Mouse (Mus musculus) lung, embryonic 16.5 days (tissue): ENCODE measurements around the gene Nod1. TPM values are rescaled to one million over a fixed set of nuclear protein-coding genes. Genes with fewer than 3 reads are reported as not detected.

Experiments
- ATAC-seq: fragments of 200-750 bp; cut with Nextera tagmentation; 2 replicates; pipeline ENCODE4 v1.8.0; 2017; ENCODE audit warnings: low read depth, mild to moderate bottlenecking, moderate library complexity
- H3K27ac ChIP-seq: fragments of 300-500 bp; sonication (generic); 2 replicates; pipeline ENCODE4 v1.5.1; 2014; ENCODE audit warnings: mild to moderate bottlenecking, control low read depth, low read length
- H3K27me3 ChIP-seq: fragments of 300-500 bp; sonication (generic); 2 replicates; pipeline ENCODE4 v1.6.1; 2014; ENCODE audit warnings: low read depth, low read length, mixed read lengths; ENCODE audit not compliant: control insufficient read depth, insufficient read depth
- H3K36me3 ChIP-seq: fragments of 300-500 bp; sonication (generic); 2 replicates; pipeline ENCODE4 v1.6.1; 2014; ENCODE audit warnings: low read length; ENCODE audit not compliant: control insufficient read depth, insufficient read depth
- H3K4me1 ChIP-seq: fragments of 300-500 bp; sonication (generic); replicated peaks from 2 replicates; pipeline ENCODE4 v1.6.1; 2014; ENCODE audit warnings: low read length, mixed read lengths; ENCODE audit not compliant: control insufficient read depth, insufficient read depth
- H3K4me2 ChIP-seq: fragments of 300-500 bp; sonication (generic); 2 replicates; pipeline ENCODE4 v1.6.1; 2014; ENCODE audit warnings: low read depth, low read length, control low read depth
- H3K4me3 ChIP-seq: fragments of 300-500 bp; sonication (generic); 2 replicates; pipeline ENCODE4 v1.5.1; 2014; ENCODE audit warnings: mild to moderate bottlenecking, low read length, control low read depth
- H3K9ac ChIP-seq: fragments of 300-500 bp; sonication (generic); 2 replicates; pipeline ENCODE4 v1.6.1; 2014; ENCODE audit warnings: low read length, control low read depth
- H3K9me3 ChIP-seq: fragments of 300-500 bp; sonication (generic); 2 replicates; pipeline ENCODE4 v1.6.1; 2016; ENCODE audit warnings: low read length; ENCODE audit not compliant: control insufficient read depth
- WGBS: fragments of 180-500 bp; shearing (Covaris S2); extraction: QIAGEN DNeasy Blood & Tissue Kit; methylation state at CpG from one replicate; pipeline ENCODE4 v1.1.7; 2014; 5-methylcytosine and 5-hydroxymethylcytosine counted together
- polyA plus RNA-seq: library from polyadenylated mRNA; unstranded; fragments of >200 nt; fragmentation: Nextera tagmentation; extraction: Ambion mirVana; gene quantifications from 2 replicates; pipeline ENCODE4 v1.2.1, GENCODE M21; 2015

Nod1 gene
- polyA plus RNA-seq, 1 experiment from 2014 or later, result 9.5 TPM

DNA sequence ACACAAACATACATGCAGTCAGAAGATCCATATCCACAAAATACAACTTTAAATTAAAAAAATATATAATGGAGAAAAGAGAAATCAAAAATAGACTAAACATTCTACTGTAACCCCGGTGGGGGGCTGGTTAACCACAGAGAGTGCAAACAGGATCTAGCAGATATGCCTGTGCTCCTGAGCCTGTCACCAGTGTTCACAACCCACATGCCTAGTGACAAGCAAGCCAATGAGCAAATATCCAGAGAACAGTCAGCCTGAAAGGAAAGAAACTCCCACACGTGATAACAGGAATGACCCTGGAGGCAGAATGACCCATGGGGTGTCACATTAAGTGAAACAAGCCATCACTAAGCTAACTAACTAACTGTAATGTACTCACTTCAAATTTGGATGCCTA, 35.9 kb downstream of the Nod1 start:
- peaks cover 6% of the 10 kb centered on the region; the same call in 1 of the 2 replicates for H3K4me1 ChIP-seq
- no peak overlapping the region for H3K9ac ChIP-seq
- H3K36me3 ChIP-seq, result peaks cover 2% of the 10 kb centered on the region; the same call in 1 of the 2 replicates
- H3K27me3 ChIP-seq, result no peaks in the 10 kb centered on the region
- H3K4me2 ChIP-seq, result no peak overlapping the region
- H3K27ac ChIP-seq, result no peak overlapping the region
- H3K9me3 ChIP-seq, result no peaks in the 10 kb centered on the region
- H3K4me3 ChIP-seq, result no peak overlapping the region
- WGBS, result 62% methylated on average over 2 of the region's 2 CpGs
- ATAC-seq, result no peak

GRCm38 (mm10) chr6:54934930-54935329, 37.5 kb downstream of the Nod1 start:
- Histone ChIP-seq H3K4me1 (peaks cover 4% of the 10 kb centered on the region; the same call in 1 of the 2 replicates), H3K27me3 (no peaks in the 10 kb centered on the region), H3K27ac (no peak overlapping the region), H3K4me3 (no peak overlapping the region), H3K9me3 (no peaks in the 10 kb centered on the region), H3K36me3 (peaks cover 2% of the 10 kb centered on the region; the same call in 1 of the 2 replicates), H3K9ac (no peak overlapping the region), H3K4me2 (no peak overlapping the region)
- WGBS, result 62% methylated on average over 5 of the region's 5 CpGs
- ATAC-seq, result no peak

DNA sequence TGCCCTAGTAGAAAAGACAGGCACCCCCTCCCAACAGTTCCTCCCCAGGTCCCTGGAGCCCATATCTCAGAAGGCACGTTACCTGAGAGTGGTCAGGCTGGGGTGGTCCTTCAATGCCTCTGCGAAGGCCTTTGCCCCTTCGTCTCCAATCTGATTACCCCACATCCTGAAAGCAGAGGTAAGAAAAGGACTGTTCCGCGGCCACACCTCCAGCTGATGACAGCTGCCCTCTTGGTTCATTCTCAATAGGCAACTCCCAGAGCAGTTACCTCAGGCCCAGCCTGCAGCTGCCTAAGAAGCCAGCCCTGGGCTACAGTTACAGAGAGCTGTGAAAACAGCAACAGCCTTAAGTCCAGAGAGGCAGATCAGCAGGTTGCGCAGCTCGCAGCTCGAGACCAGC, 38.1 kb downstream of the Nod1 start:
- Histone ChIP-seq H3K36me3 (peaks cover 2% of the 10 kb centered on the region; the same call in 1 of the 2 replicates), H3K9ac (no peak overlapping the region), H3K4me3 (no peak overlapping the region), H3K27me3 (no peaks in the 10 kb centered on the region), H3K9me3 (no peaks in the 10 kb centered on the region), H3K4me1 (no peaks in the 10 kb centered on the region; the same call in 1 of the 2 replicates), H3K4me2 (no peak overlapping the region), H3K27ac (no peak overlapping the region)
- WGBS, result 90% methylated on average over 8 of the region's 8 CpGs
- no peak for ATAC-seq

DNA sequence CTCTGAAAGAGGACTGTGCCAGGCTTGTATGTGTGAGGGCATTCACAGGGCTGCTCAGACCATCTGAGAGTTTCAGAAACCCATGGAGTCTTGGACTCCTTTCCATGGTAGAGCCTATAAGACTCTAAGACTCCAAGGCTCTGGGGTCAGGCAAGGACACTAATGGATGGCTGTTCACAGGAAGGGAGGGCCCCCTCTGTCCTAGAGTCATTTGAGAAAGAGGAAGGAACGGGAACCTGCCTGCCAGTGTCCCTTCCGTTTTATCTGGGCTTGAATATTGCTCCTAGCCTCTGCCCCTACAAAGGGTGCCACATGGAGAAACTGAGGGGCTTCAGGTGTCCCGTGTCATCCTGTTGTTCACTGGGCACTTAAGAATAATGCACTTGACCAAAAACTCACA, 38.5 kb downstream of the Nod1 start:
- Histone ChIP-seq H3K4me3 (no peak overlapping the region), H3K36me3 (peaks cover 2% of the 10 kb centered on the region; the same call in 1 of the 2 replicates), H3K4me2 (no peak overlapping the region), H3K9ac (no peak overlapping the region), H3K4me1 (no peaks in the 10 kb centered on the region), H3K9me3 (no peaks in the 10 kb centered on the region), H3K27me3 (no peaks in the 10 kb centered on the region), H3K27ac (no peak overlapping the region)
- WGBS, result 62% methylated on average over 3 of the region's 3 CpGs
- ATAC-seq, result no peak

DNA sequence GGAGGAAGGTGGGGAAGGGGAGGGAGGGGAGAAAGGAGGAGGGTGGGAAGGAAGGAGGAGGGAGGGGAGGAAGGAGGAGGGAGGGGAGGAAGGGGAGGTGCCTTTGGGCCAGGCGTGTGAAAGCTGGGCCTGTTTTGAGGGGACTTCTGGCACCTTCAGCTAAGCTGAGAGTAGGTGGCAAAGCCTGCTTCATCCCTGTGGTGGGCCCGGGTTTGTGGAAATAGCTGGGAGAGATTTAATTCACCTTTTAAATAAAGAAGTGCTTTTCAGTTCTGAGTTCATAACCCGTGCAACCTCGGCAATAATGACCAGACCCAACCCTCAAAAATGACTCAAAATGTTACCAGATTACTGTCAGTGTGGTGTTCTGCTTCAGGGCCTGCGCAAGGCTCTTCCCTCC, 39.2 kb downstream of the Nod1 start:
- H3K27me3 ChIP-seq, result no peaks in the 10 kb centered on the region
- 73% methylated on average over 5 of the region's 5 CpGs for WGBS
- ATAC-seq, result no peak; the same call in 1 of the 2 replicates
- no peaks in the 10 kb centered on the region for H3K4me1 ChIP-seq
- no peak overlapping the region for H3K4me2 ChIP-seq
- no peaks in the 10 kb centered on the region for H3K9me3 ChIP-seq
- H3K27ac ChIP-seq, result no peak overlapping the region
- H3K4me3 ChIP-seq, result no peak overlapping the region
- H3K9ac ChIP-seq, result no peak overlapping the region
- H3K36me3 ChIP-seq, result peaks cover 2% of the 10 kb centered on the region; the same call in 1 of the 2 replicates

GRCm38 (mm10) chr6:54932526-54932925, 39.9 kb downstream of the Nod1 start:
- ATAC-seq, result no peak
- H3K9me3 ChIP-seq, result no peaks in the 10 kb centered on the region
- H3K27ac ChIP-seq, result no peak overlapping the region
- WGBS, result 85% methylated on average over 12 of the region's 12 CpGs
- no peak overlapping the region for H3K9ac ChIP-seq
- no peaks in the 10 kb centered on the region for H3K4me1 ChIP-seq
- H3K4me2 ChIP-seq, result no peak overlapping the region
- no peaks in the 10 kb centered on the region for H3K27me3 ChIP-seq
- no peak overlapping the region for H3K4me3 ChIP-seq
- peaks cover under 1% of the 10 kb centered on the region; the same call in 1 of the 2 replicates for H3K36me3 ChIP-seq

GRCm38 (mm10) chr6:54931641-54932040, 40.8 kb downstream of the Nod1 start:
- no peak overlapping the region for H3K4me2 ChIP-seq
- H3K4me1 ChIP-seq, result no peaks in the 10 kb centered on the region
- H3K4me3 ChIP-seq, result no peak overlapping the region
- no peaks in the 10 kb centered on the region for H3K27me3 ChIP-seq
- no peak for ATAC-seq
- H3K27ac ChIP-seq, result no peak overlapping the region
- no peaks in the 10 kb centered on the region for H3K9me3 ChIP-seq
- H3K9ac ChIP-seq, result no peak overlapping the region
- H3K36me3 ChIP-seq, result no peaks in the 10 kb centered on the region; the same call in 1 of the 2 replicates
- whole genome bisulfite sequencing, result 88% methylated on average over 4 of the region's 4 CpGs

GRCm38 (mm10) chr6:54927946-54928345, 44.5 kb downstream of the Nod1 start:
- H3K4me1 ChIP-seq, result no peaks in the 10 kb centered on the region
- WGBS, result 84% methylated on average over 6 of the region's 6 CpGs
- H3K27ac ChIP-seq, result no peak overlapping the region
- ATAC-seq, result no peak
- no peaks in the 10 kb centered on the region for H3K9me3 ChIP-seq
- H3K4me2 ChIP-seq, result no peak overlapping the region
- H3K9ac ChIP-seq, result no peak overlapping the region
- H3K27me3 ChIP-seq, result no peaks in the 10 kb centered on the region
- no peak overlapping the region for H3K4me3 ChIP-seq
- H3K36me3 ChIP-seq, result no peaks in the 10 kb centered on the region; the same call in 1 of the 2 replicates

DNA sequence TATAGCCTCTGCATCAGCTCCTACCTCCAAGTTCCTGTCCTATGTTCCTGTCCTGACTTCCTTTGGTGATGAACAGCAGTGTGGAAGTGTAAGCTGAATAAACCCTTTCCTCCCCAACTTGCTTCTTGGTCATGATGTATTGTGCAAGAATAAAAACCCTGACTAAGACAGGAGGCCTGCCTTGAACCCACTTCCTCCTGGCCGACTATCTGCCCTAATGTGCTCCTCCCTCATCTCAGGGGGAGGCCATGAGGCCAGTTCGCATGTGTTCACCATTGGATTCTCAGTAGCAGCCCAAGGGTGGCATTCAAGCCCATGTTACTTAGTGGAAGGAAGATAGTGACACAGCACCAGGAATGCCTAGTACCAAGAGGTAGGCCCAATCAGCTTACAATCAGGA, 45.5 kb downstream of the Nod1 start:
- H3K4me2 ChIP-seq, result no peak overlapping the region
- no peak overlapping the region for H3K27ac ChIP-seq
- H3K4me1 ChIP-seq, result no peaks in the 10 kb centered on the region
- H3K4me3 ChIP-seq, result no peak overlapping the region
- ATAC-seq, result no peak
- no peaks in the 10 kb centered on the region for H3K27me3 ChIP-seq
- 63% methylated on average over 2 of the region's 2 CpGs for WGBS
- no peaks in the 10 kb centered on the region for H3K9me3 ChIP-seq
- no peaks in the 10 kb centered on the region; the same call in 1 of the 2 replicates for H3K36me3 ChIP-seq
- no peak overlapping the region for H3K9ac ChIP-seq
